Mouse (Mus musculus) frontal cortex, adult (tissue): ENCODE data around the gene Polr3a.
"Not testable (repeated sequence)": the region's sequence is repeated elsewhere in the genome, so short reads cannot be mapped to it uniquely, and the experiment has no call there.

ENCODE experiments used
- ATAC-seq: cut with Nextera tagmentation; 2 replicates; pipeline ENCODE4 v1.9.2; 2017; ENCODE audit warnings: mild to moderate bottlenecking, moderate library complexity, mixed read lengths; ENCODE audit not compliant: low TSS enrichment

The Polr3a gene

DNA sequence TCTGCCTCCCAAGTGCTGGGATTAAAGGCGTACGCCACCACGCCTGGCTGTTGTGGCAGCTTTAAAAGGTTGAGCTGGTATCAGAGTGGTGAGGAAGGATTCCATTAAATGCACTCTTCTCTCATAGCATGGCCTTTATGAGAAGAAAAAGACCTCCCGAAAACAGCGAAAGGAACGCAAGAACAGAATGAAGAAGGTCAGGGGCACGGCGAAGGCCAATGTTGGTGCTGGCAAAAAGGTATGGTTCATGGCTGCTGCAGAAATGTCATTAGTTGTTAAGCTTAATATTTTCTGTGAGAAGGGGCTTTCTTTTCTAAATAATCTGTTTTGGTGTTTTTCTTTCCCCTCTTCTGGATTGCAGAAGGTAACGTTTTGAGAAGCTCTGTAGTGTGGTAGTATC is 6.4 kb upstream of the Polr3a start:
- no peak for ATAC-seq

DNA sequence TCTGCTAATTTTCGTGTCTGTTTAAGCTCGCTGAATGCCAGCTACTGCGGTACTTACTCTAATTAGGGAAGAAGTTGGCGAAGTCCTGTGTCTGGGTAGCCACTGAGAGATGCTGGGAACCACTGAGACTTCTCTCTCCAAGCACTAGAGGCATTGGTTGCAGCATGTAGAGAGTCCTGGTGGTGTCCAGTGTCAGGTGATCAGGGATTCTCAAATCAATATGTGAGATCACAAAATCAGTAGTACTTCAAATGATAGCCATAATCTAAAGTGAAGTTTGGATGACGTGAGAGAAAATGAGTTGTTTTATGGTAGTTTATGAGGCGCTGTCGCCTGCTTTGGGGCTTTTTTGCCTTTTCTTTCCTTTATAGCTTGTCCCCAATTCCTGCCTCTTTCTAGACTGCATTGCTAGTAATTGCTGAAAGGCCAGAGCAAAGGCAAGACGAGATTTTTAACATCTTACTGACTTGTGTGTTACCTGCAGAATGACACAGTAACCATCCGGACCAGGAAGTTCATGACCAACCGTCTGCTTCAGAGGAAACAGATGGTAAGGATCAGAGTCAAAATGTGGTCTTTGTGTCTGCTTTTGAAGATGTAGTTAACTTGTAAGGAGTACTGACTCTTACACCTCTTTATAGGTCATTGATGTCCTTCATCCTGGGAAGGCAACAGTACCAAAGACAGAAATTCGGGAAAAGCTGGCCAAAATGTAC is 4.6 kb upstream of the Polr3a start:
- ATAC-seq: peak; percentile 21; the same call in 1 of the 2 replicates

DNA sequence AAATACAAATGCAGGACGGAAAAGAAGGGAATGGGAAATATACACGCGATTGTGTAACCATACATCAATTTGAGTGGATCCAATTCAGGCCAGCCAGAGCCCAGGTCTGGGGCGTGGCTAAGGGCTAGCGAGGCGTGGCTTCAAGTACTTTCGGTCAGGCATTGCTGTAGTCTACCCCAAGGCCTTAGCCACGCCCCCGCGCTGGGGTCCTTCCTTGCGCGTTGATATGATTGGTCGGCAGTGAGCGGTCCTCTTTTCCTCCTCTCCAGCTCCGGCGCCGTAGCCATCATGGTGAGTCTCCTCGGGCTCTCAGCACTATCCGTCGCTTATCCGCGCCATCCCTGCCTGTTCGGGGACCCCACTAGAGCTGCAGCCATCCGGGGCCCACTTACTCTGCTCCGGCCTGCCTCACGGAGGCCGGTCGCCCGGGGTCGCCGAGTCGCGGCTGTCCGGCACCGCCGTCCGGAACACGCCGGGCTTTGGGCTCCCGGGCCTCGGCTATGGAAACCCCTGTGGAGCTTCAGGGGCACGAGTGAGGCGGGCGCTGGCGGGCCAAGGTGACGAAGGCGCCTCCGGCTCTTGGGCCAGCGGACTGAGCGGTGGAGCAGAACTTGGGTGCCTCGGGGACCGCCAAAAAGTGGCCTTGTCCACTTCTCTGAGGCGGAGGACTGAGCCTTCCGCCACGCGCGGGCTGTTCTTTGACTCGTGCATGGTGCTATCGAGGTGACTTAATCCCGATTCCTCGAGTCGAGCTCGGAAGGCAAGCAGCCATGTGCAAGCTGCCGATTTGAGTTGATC is 3.8 kb upstream of the Polr3a start:
- peak; percentile 92 for ATAC-seq

DNA sequence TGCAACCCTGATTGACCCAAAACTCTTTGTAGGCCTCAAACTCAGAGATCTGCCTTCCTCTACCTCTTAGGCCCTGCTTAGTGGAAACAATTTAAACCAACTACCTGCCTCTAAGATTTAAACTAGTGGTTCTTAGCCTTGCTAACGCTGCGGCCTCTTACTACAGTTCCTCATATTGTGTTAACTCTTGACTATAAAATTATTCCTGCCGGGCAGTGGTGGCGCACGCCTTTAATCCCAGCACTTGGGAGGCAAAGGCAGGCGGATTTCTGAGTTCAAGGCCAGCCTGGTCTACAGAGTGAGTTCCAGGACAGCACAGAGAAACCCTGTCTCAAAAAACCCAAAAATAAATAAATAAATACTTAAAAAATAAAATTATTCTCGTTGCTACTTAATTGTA is 2.9 kb upstream of the Polr3a start:
- not testable (repeated sequence) for ATAC-seq

DNA sequence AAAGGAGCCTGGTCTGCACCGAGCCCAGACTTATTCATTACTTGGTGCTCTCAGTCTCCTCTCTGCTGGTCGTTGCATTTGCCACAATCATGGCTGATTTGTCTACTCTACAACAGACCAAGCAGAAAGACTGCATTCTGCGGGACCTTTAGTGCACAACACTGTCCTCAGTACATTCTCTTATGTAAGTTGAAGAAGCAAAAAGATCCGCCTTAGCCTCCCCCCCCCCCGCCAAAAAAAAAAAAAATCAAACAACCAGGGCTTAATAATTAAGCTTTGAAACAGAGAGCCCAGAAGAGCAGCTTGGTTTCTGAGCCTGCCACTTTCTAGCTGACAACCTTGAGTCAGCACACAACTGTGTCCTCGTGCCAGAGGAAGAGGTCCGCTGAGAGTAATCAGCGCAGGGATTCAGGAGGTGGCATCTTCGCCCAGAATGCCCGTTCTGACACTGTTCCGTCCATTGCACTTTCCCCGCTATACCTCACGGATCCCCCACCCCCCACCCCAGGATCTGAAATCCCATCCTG is 554 bp downstream of the Polr3a start:
- ATAC-seq: no peak

DNA sequence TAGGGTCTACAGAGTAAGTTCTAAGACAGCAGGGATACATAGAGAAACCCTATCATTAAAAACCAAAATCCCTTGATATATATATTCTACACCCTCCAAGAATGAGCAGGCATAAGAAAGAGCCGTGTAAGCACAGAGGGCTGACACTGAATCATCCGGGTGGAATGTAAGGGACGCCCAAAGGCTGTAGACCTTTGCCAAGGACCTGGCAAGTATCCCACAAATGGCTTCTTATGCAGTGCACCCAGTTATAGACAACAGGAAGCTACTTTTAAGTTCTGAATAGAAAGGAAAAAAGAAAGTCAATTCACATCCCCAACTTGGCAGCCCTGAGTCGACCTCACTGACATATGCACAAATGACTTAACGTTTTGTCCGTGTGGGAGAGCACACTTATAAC is 18.1 kb downstream of the Polr3a start:
- ATAC-seq: no peak

DNA sequence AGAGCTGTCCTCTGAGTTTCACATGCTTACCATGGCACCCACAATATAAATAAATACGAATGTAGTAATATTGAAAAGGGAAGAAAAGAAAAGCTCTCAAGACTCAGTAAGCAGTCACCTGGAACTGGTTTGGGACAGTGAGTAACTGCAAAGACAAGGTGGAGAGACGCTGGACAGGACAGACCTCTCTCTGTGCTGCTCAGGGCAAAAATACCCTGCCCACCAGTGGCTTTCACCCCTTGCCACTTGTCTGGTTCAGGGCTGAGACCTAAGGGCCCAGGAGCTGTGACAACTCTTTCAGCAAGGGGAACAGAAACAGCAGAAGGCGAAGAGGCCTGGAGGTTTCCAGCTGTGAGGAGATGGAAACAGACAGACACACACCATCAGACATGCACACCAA is 28.7 kb downstream of the Polr3a start:
- no peak for ATAC-seq

DNA sequence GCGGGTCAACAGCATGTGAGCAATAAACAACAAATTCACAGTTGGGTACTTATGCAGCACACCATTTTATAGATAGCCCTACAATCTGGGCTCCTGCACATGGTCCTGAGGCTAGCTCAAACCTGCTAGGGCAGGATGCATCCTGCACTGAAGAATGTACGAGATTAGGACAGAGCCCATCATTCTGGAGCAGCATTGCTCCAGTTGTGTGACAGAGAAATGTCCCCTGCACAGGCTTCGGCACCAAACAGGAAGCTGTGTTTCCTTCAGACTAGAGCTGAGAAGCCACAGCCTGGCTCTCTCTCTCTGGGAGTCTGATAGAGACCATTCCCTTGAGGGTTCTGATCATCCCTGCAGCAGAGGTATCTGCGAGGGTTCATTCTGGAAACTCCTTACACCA is 43.3 kb downstream of the Polr3a start:
- not testable (repeated sequence) for ATAC-seq
